10 mouse cellular contexts compared by ENCODE assay signal in the genomic region with DNA sequence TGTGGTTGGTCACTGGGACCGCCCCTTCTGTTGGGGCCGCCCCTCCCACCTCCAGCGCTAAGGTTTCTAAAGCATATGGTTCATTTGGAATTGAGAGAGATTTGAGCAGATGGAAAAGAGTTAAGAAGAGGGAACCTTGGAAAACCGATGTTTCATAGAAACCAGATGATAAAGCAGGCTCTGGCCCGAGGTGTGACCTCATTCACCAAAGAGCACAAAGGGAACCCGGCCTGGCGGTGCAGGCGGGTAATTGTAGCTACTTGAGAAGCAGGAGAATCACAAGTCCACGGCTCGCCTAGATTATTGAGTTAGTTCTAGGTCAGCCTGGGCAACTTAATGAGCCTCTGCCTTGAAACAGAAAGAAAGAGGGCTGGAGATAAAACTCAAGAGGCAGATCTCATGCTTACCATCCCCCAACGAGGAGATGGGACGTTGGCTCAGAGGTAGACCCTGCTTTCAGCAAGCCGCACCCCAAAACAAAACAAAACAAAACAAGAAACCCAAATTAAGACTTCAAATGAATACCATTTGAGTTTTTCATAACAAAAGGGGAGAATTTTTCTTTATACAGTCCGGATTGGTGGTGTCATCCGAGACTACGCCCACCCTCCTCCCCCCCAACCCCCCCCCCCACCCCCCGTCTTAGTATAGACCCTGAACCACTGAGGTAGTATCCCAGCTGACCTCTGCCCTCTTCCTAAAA. TPM values are rescaled to one million over a fixed set of nuclear protein-coding genes. Genes with fewer than 3 reads are reported as not detected.
A peak's percentile ranks its signal among the peaks of the same experiment; 100 is the strongest.
DNase-seq lines count a peak whose midpoint lies in the region; ATAC-seq and TF ChIP-seq lines count a peak whose summit lies in the region.
"Had no signal": no experiment of that assay in that cellular context is flagged by ENCODE, and none has a peak within 500 bp of the region (broad histone marks: within the 10 kb centered on the region; RNA-seq: fewer than 3 reads in every experiment).

A gene (plus strand): TSS at position 653 of the 703 bp plus-strand sequence.

- 18% methylated on average over 17 of the region's 17 CpGs for WGBS in heart, embryonic 13.5 days
- 16% methylated on average over 16 of the region's 17 CpGs for WGBS in forebrain, postnatal 0 days
- WGBS in midbrain, embryonic 12.5 days = 16% methylated on average over 17 of the region's 17 CpGs

- peaks cover 54% of the 10 kb centered on the region for H3K27me3 ChIP-seq in heart, embryonic 13.5 days (replicated peaks)
- peaks cover 3% of the 10 kb centered on the region; the same call in 1 of the 2 replicates for H3K27me3 ChIP-seq in forebrain, postnatal 0 days (ENCODE audit: insufficient read depth, low read length)
- H3K27me3 ChIP-seq in midbrain, embryonic 12.5 days = peaks cover 35% of the 10 kb centered on the region

- no peaks in the 10 kb centered on the region for H3K36me3 ChIP-seq in heart, embryonic 13.5 days
- no peaks in the 10 kb centered on the region for H3K36me3 ChIP-seq in forebrain, postnatal 0 days (ENCODE audit: insufficient read depth)
- no peaks in the 10 kb centered on the region for H3K36me3 ChIP-seq in midbrain, embryonic 12.5 days

- intact Hi-C loops in heart, postnatal 10 days (cut with DNase I) = no loop called here

- H3K4me1 ChIP-seq in heart, embryonic 13.5 days = peaks cover 9% of the 10 kb centered on the region
- H3K4me1 ChIP-seq in forebrain, postnatal 0 days (ENCODE audit: insufficient read depth) = no peaks in the 10 kb centered on the region
- H3K4me1 ChIP-seq in midbrain, embryonic 12.5 days = peaks cover 14% of the 10 kb centered on the region

- ATAC-seq in heart, embryonic 13.5 days (ENCODE audit: extremely low read depth, insufficient number of reproducible peaks, low FRiP score, low TSS enrichment) = no peak
- no peak for ATAC-seq in forebrain, postnatal 0 days
- ATAC-seq in midbrain, embryonic 12.5 days (ENCODE audit: low FRiP score, low read depth) = no peak
- ATAC-seq in CD4-positive, CD25-positive, alpha-beta regulatory T cell, adult 4 months = no peak

- peak within 1 kb of the TSS; percentile 37 for H3K4me3 ChIP-seq in heart, embryonic 13.5 days
- peak within 1 kb of the TSS; percentile 12; the same call in 1 of the 2 replicates for H3K4me3 ChIP-seq in forebrain, postnatal 0 days (ENCODE audit: low read depth, low read length)
- peak within 1 kb of the TSS; percentile 26 for H3K4me3 ChIP-seq in midbrain, embryonic 12.5 days

- H3K27ac ChIP-seq in heart, embryonic 13.5 days (replicated peaks) = no peak within 1 kb of the TSS
- no peak within 1 kb of the TSS for H3K27ac ChIP-seq in forebrain, postnatal 0 days (ENCODE audit: low read depth, low read length)
- H3K27ac ChIP-seq in midbrain, embryonic 12.5 days (replicated peaks) = no peak within 1 kb of the TSS
- H3K27ac ChIP-seq: macrophage had no signal

- H3K4me2 ChIP-seq in heart, embryonic 13.5 days = peak within 1 kb of the TSS; percentile 65
- H3K4me2 ChIP-seq in forebrain, postnatal 0 days (ENCODE audit: low read depth) = peak within 1 kb of the TSS; percentile 43
- H3K4me2 ChIP-seq in midbrain, embryonic 12.5 days (replicated peaks) = peak within 1 kb of the TSS; percentile 47

- H3K9me3 ChIP-seq in heart, embryonic 13.5 days = peaks cover 4% of the 10 kb centered on the region; the same call in 1 of the 2 replicates
- H3K9me3 ChIP-seq in forebrain, postnatal 0 days (ENCODE audit: low read length) = 0 out of 2 replicates have a peak, but pooled peaks cover 3% of the 10 kb centered on the region
- H3K9me3 ChIP-seq in midbrain, embryonic 12.5 days = peaks cover 4% of the 10 kb centered on the region; the same call in 1 of the 2 replicates

- DNase-seq in heart, postnatal 10 days = no peak
- DNase-seq in MN1 (ENCODE audit: low spot score) = peak; percentile 88
- no peak for DNase-seq in forebrain, postnatal 0 days
- no peak for DNase-seq in left cerebral cortex, adult 9 months (ENCODE audit: low spot score in 2 of 2)
- DNase-seq in cerebellum, adult 9-10 months = no peak

- H3K9ac ChIP-seq in heart, embryonic 13.5 days = peak within 1 kb of the TSS; percentile 63
- peak within 1 kb of the TSS; percentile 25; the same call in 1 of the 2 replicates for H3K9ac ChIP-seq in forebrain, postnatal 0 days
- peak within 1 kb of the TSS; percentile 11; the same call in 1 of the 2 replicates for H3K9ac ChIP-seq in midbrain, embryonic 12.5 days (replicated peaks)

- TF ChIP-seq CTCF in forebrain, postnatal 0 days (IDR thresholded peaks at IDR 0.05; ENCODE audit: low read depth) = no peak

RNA-seq across cellular contexts. Expression of the gene that starts here (rescaled TPM):
- 0.14 TPM in 1 of 2 replicates, not detected in the other for polyA plus RNA-seq in heart, embryonic 13.5 days (2015; fragmentation: Nextera tagmentation; extraction: Ambion mirVana)
- not detected for total RNA-seq in heart, postnatal 10 days (2021)
- total RNA-seq in forebrain, postnatal 0 days (2014; rRNA removed) = 1.8 TPM in 2 replicates
- polyA plus RNA-seq in forebrain, postnatal 0 days (2015; fragmentation: Nextera tagmentation; extraction: Ambion mirVana) = 0.52 and 0.88 TPM in 2 replicates
- 0.21 and 0.24 TPM in 2 replicates for polyA plus RNA-seq in midbrain, embryonic 12.5 days (2016; fragmentation: Nextera tagmentation; extraction: Ambion mirVana)
- not detected for polyA plus RNA-seq in CD4-positive, CD25-positive, alpha-beta regulatory T cell, adult 4 months (2017; shearing (Covaris generic))
- total RNA-seq: hematopoietic stem cell, adult 5-6 weeks had no signal
- polyA plus RNA-seq: macrophage had no signal

Comparison
In these comparisons a context has a peak if more than half of its experiments do, and no peak if none do; other contexts are left out.
1. H3K9ac ChIP-seq: peak in every context shown above with its lines; median percentile 63 in heart, embryonic 13.5 days; 25 in forebrain, postnatal 0 days; 11 in midbrain, embryonic 12.5 days.